Mouse (Mus musculus): ENCODE results near the gene Adgrl3.

GRCm38 (mm10) chr5:81870336-81870735 is 850.4 kb downstream of the Adgrl3 start:
- TF ChIP-seq POLR2A (IDR thresholded peaks at IDR 0.05; ENCODE audit: insufficient read length, low read depth) (no peak), MAX (IDR thresholded peaks at IDR 0.05; ENCODE audit: low read depth) (no peak), MYOD1 (IDR thresholded peaks at IDR 0.05; ENCODE audit: control insufficient read depth in 1 of 3, insufficient read length in 2 of 3, low read depth in 2 of 3) (no peak), POLR2AphosphoS2 (IDR thresholded peaks at IDR 0.05; ENCODE audit: insufficient read length, low read depth) (no peak), USF1 (IDR thresholded peaks at IDR 0.05; ENCODE audit: low read depth) (no peak), E2F4 (IDR thresholded peaks at IDR 0.05; ENCODE audit: insufficient read depth) (no peak), TCF12 (IDR thresholded peaks at IDR 0.05; ENCODE audit: insufficient read depth, poor library complexity, severe bottlenecking) (no peak), CEBPB (IDR thresholded peaks at IDR 0.05; ENCODE audit: insufficient read depth, poor library complexity, severe bottlenecking) (no peak), REST (IDR thresholded peaks at IDR 0.05; ENCODE audit: insufficient read depth, insufficient read length) (no peak), TCF3 (IDR thresholded peaks at IDR 0.05; ENCODE audit: insufficient read length, low read depth) (no peak)
